Mouse (Mus musculus): ENCODE measurements around the gene Hist3h2a. TPM values are rescaled to one million over a fixed set of nuclear protein-coding genes. Genes with fewer than 3 reads are reported as not detected.
A peak's percentile ranks its signal among the peaks of the same experiment; 100 is the strongest.

The Hist3h2a gene
- polyA plus RNA-seq, 1 experiment from 2014 or later = 152 TPM

- no peak overlapping the region for H3K27ac ChIP-seq (ENCODE audit: low read length)
- no peak for ATAC-seq
- 84% methylated on average over 2 of the region's 3 CpGs for WGBS
Measured at GRCm38 (mm10) chr11:58926651-58927050, 27.8 kb upstream of the Hist3h2a start.

GRCm38 (mm10) chr11:58927053-58927452, 27.4 kb upstream of the Hist3h2a start:
- H3K27ac ChIP-seq (ENCODE audit: low read length) = no peak overlapping the region
- no peaks in the 10 kb centered on the region for H3K9me3 ChIP-seq (ENCODE audit: control insufficient read depth, low read length)
- H3K9ac ChIP-seq (replicated peaks; ENCODE audit: low read depth, low read length) = no peak overlapping the region
- H3K36me3 ChIP-seq (ENCODE audit: control insufficient read depth, insufficient read depth) = peaks cover 5% of the 10 kb centered on the region; the same call in 1 of the 2 replicates
- WGBS = 81% methylated on average over 2 of the region's 2 CpGs
- H3K27me3 ChIP-seq (replicated peaks; ENCODE audit: control insufficient read depth, insufficient read depth, low read length) = no peaks in the 10 kb centered on the region
- H3K4me1 ChIP-seq (replicated peaks; ENCODE audit: control insufficient read depth, insufficient read depth, low read length) = peaks cover 7% of the 10 kb centered on the region; the same call in 1 of the 2 replicates
- no peak overlapping the region for H3K4me3 ChIP-seq (replicated peaks; ENCODE audit: low read length)
- ATAC-seq = no peak
- no peak overlapping the region for H3K4me2 ChIP-seq (ENCODE audit: low read length)

More at GRCm38 (mm10) chr11:58926651-58927050, 27.8 kb upstream of the Hist3h2a start:
- Histone ChIP-seq H3K4me2 (ENCODE audit: low read length) (no peak overlapping the region), H3K36me3 (ENCODE audit: control insufficient read depth, insufficient read depth) (peaks cover 1% of the 10 kb centered on the region; the same call in 1 of the 2 replicates), H3K9ac (replicated peaks; ENCODE audit: low read depth, low read length) (no peak overlapping the region), H3K27me3 (replicated peaks; ENCODE audit: control insufficient read depth, insufficient read depth, low read length) (no peaks in the 10 kb centered on the region), H3K4me3 (replicated peaks; ENCODE audit: low read length) (no peak overlapping the region), H3K9me3 (ENCODE audit: control insufficient read depth, low read length) (no peaks in the 10 kb centered on the region), H3K4me1 (replicated peaks; ENCODE audit: control insufficient read depth, insufficient read depth, low read length) (peaks cover 7% of the 10 kb centered on the region; the same call in 1 of the 2 replicates)

GRCm38 (mm10) chr11:58927790-58928651, 26.5 kb upstream of the Hist3h2a start:
- ATAC-seq = peak; percentile 67
- Histone ChIP-seq H3K4me1 (replicated peaks; ENCODE audit: control insufficient read depth, insufficient read depth, low read length) (peaks cover 7% of the 10 kb centered on the region; the same call in 1 of the 2 replicates), H3K36me3 (ENCODE audit: control insufficient read depth, insufficient read depth) (peaks cover 11% of the 10 kb centered on the region), H3K9ac (replicated peaks; ENCODE audit: low read depth, low read length) (0 out of 2 replicates have a peak overlapping the region, but pooled peaks have one; percentile 30), H3K4me3 (replicated peaks; ENCODE audit: low read length) (peak overlapping the region; percentile 15), H3K27me3 (replicated peaks; ENCODE audit: control insufficient read depth, insufficient read depth, low read length) (no peaks in the 10 kb centered on the region), H3K27ac (ENCODE audit: low read length) (no peak overlapping the region; the same call in 1 of the 2 replicates), H3K4me2 (ENCODE audit: low read length) (peak overlapping the region; percentile 35), H3K9me3 (ENCODE audit: control insufficient read depth, low read length) (no peaks in the 10 kb centered on the region)
- 32% methylated on average over 20 of the region's 20 CpGs for WGBS

- no peak for ATAC-seq
- Histone ChIP-seq H3K27ac (ENCODE audit: low read length) (no peak overlapping the region), H3K9me3 (ENCODE audit: control insufficient read depth, low read length) (no peaks in the 10 kb centered on the region), H3K9ac (replicated peaks; ENCODE audit: low read depth, low read length) (no peak overlapping the region), H3K36me3 (ENCODE audit: control insufficient read depth, insufficient read depth) (peaks cover 22% of the 10 kb centered on the region), H3K4me2 (ENCODE audit: low read length) (no peak overlapping the region), H3K4me1 (replicated peaks; ENCODE audit: control insufficient read depth, insufficient read depth, low read length) (peaks cover 7% of the 10 kb centered on the region; the same call in 1 of the 2 replicates), H3K4me3 (replicated peaks; ENCODE audit: low read length) (no peak overlapping the region), H3K27me3 (replicated peaks; ENCODE audit: control insufficient read depth, insufficient read depth, low read length) (no peaks in the 10 kb centered on the region)
- 67% methylated on average over 4 of the region's 4 CpGs for WGBS
Measured at GRCm38 (mm10) chr11:58929055-58929454, 25.4 kb upstream of the Hist3h2a start.

GRCm38 (mm10) chr11:58929641-58930040, 24.8 kb upstream of the Hist3h2a start:
- Histone ChIP-seq H3K9ac (replicated peaks; ENCODE audit: low read depth, low read length) (no peak overlapping the region), H3K36me3 (ENCODE audit: control insufficient read depth, insufficient read depth) (peaks cover 26% of the 10 kb centered on the region), H3K27ac (ENCODE audit: low read length) (no peak overlapping the region), H3K4me3 (replicated peaks; ENCODE audit: low read length) (no peak overlapping the region), H3K4me1 (replicated peaks; ENCODE audit: control insufficient read depth, insufficient read depth, low read length) (peaks cover 7% of the 10 kb centered on the region; the same call in 1 of the 2 replicates), H3K4me2 (ENCODE audit: low read length) (no peak overlapping the region), H3K9me3 (ENCODE audit: control insufficient read depth, low read length) (no peaks in the 10 kb centered on the region), H3K27me3 (replicated peaks; ENCODE audit: control insufficient read depth, insufficient read depth, low read length) (no peaks in the 10 kb centered on the region)
- WGBS = 69% methylated on average over 3 of the region's 3 CpGs
- no peak for ATAC-seq

- no peaks in the 10 kb centered on the region for H3K27me3 ChIP-seq (replicated peaks; ENCODE audit: control insufficient read depth, insufficient read depth, low read length)
Measured at GRCm38 (mm10) chr11:58930254-58930653, 24.2 kb upstream of the Hist3h2a start.

GRCm38 (mm10) chr11:58931576-58931975, 22.9 kb upstream of the Hist3h2a start:
- no peak for ATAC-seq
- H3K9ac ChIP-seq (replicated peaks; ENCODE audit: low read depth, low read length) = no peak overlapping the region
- H3K36me3 ChIP-seq (ENCODE audit: control insufficient read depth, insufficient read depth) = peaks cover 32% of the 10 kb centered on the region
- H3K4me2 ChIP-seq (ENCODE audit: low read length) = no peak overlapping the region
- WGBS = 79% methylated on average over 4 of the region's 4 CpGs
- peaks cover 14% of the 10 kb centered on the region; the same call in 1 of the 2 replicates for H3K4me1 ChIP-seq (replicated peaks; ENCODE audit: control insufficient read depth, insufficient read depth, low read length)
- H3K4me3 ChIP-seq (replicated peaks; ENCODE audit: low read length) = no peak overlapping the region
- no peak overlapping the region for H3K27ac ChIP-seq (ENCODE audit: low read length)
- no peaks in the 10 kb centered on the region for H3K9me3 ChIP-seq (ENCODE audit: control insufficient read depth, low read length)
- H3K27me3 ChIP-seq (replicated peaks; ENCODE audit: control insufficient read depth, insufficient read depth, low read length) = no peaks in the 10 kb centered on the region

More at GRCm38 (mm10) chr11:58930254-58930653, 24.2 kb upstream of the Hist3h2a start:
- Histone ChIP-seq H3K9ac (replicated peaks; ENCODE audit: low read depth, low read length) (no peak overlapping the region), H3K4me3 (replicated peaks; ENCODE audit: low read length) (no peak overlapping the region), H3K9me3 (ENCODE audit: control insufficient read depth, low read length) (no peaks in the 10 kb centered on the region), H3K27ac (ENCODE audit: low read length) (no peak overlapping the region), H3K36me3 (ENCODE audit: control insufficient read depth, insufficient read depth) (peaks cover 26% of the 10 kb centered on the region), H3K4me2 (ENCODE audit: low read length) (no peak overlapping the region), H3K4me1 (replicated peaks; ENCODE audit: control insufficient read depth, insufficient read depth, low read length) (peaks cover 7% of the 10 kb centered on the region; the same call in 1 of the 2 replicates)
- ATAC-seq = no peak
- 96% methylated on average over 3 of the region's 3 CpGs for WGBS

- Histone ChIP-seq H3K4me3 (replicated peaks; ENCODE audit: low read length) (peak overlapping the region; percentile 94), H3K4me2 (ENCODE audit: low read length) (peak overlapping the region; percentile 96), H3K9me3 (ENCODE audit: control insufficient read depth, low read length) (no peaks in the 10 kb centered on the region), H3K9ac (replicated peaks; ENCODE audit: low read depth, low read length) (peak overlapping the region; percentile 98), H3K4me1 (replicated peaks; ENCODE audit: control insufficient read depth, insufficient read depth, low read length) (peaks cover 19% of the 10 kb centered on the region), H3K27ac (ENCODE audit: low read length) (peak overlapping the region; percentile 84), H3K36me3 (ENCODE audit: control insufficient read depth, insufficient read depth) (peaks cover 21% of the 10 kb centered on the region), H3K27me3 (replicated peaks; ENCODE audit: control insufficient read depth, insufficient read depth, low read length) (no peaks in the 10 kb centered on the region)
- WGBS = under 1% methylated on average over 13 of the region's 13 CpGs
- no peak; the same call in 1 of the 2 replicates for ATAC-seq
Measured at GRCm38 (mm10) chr11:58937909-58938308, 16.6 kb upstream of the Hist3h2a start.

- H3K9ac ChIP-seq (replicated peaks; ENCODE audit: low read depth, low read length) = peak within 1 kb of the TSS; percentile 98
- peak; percentile 98 for ATAC-seq
- WGBS = under 1% methylated on average over 82 of the region's 95 CpGs
- H3K4me1 ChIP-seq (replicated peaks; ENCODE audit: control insufficient read depth, insufficient read depth, low read length) = peaks cover 19% of the 10 kb centered on the region
- peak within 1 kb of the TSS; percentile 94 for H3K4me3 ChIP-seq (replicated peaks; ENCODE audit: low read length)
- H3K9me3 ChIP-seq (ENCODE audit: control insufficient read depth, low read length) = no peaks in the 10 kb centered on the region
- no peaks in the 10 kb centered on the region for H3K27me3 ChIP-seq (replicated peaks; ENCODE audit: control insufficient read depth, insufficient read depth, low read length)
- peak within 1 kb of the TSS; percentile 96 for H3K4me2 ChIP-seq (ENCODE audit: low read length)
- H3K36me3 ChIP-seq (ENCODE audit: control insufficient read depth, insufficient read depth) = peaks cover 15% of the 10 kb centered on the region
- H3K27ac ChIP-seq (ENCODE audit: low read length) = peak within 1 kb of the TSS; percentile 84
Measured at GRCm38 (mm10) chr11:58938322-58939087, 16.0 kb upstream of the Hist3h2a start, which contains the start of gene Rnf187. Gene Rnf187, minus strand, starts transcription at chr11:58938916.
